Mouse (Mus musculus) testis, postnatal 14 days (tissue): ENCODE results near the gene Arhgap15.
A peak's percentile ranks its signal among the peaks of the same experiment; 100 is the strongest.

Source experiments
- DNase-seq: peaks from one replicate; pipeline ENCODE4 v3.0.0; 2021; ENCODE audit warnings: low spot score

Arhgap15 gene

DNA sequence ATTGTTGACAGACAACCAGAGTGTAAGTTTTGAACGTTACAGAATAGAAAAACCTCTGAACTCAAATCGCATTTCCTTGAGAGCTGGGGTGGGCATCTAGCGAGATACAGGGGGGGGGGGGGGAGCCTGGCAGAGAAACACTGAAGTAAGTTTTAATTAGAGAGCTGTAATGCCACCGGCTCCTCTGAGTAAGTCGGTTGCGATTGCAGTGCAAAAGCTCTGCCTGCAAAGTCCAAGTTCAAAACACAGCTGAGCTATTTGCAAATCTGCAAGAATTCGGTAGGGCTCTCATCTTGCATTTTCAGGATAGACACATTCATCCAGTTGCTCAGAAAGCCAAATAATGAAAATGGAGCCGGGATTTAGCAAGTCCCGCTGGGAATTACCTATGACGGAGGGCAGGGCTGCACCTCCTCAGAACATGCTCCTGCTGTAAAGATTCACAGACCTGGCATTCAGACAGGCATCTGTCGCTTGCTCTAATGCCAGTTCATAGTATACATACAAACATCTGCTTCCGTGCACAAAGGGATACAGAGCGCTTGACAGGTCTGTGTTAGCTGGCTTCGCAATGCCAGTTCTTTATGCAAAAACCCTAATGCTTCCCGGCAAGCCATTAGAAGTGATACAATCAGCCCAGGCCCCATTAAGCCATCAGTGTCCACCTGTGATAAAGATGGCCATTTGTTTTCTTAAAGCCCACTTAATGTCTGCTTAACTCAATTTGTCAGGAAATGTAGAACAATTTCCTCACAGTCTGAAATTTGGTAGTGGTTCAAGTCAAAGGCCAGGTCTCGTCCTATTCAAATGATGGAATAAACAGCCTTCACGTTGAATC lies 556.6 kb downstream of the Arhgap15 start:
- no peak for DNase-seq

DNA sequence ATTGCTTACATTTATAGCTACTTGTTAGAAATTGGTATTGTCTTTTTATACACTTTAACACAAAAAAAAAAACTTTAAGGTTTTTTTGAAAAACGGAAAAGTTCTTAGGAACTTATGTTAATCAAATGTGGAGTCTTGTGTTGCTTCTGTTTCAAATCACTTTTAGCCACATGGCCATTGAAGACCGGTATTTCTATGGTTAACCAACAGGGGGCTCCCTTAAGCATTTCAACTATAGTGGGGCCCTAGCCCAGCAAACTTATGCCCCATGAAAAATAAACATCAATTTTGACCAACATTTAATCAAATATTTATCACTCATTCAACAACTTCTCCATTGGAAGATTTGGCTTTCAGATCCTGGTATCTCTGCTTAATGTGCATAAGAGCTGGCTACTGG lies 557.5 kb downstream of the Arhgap15 start:
- no peak for DNase-seq

DNA sequence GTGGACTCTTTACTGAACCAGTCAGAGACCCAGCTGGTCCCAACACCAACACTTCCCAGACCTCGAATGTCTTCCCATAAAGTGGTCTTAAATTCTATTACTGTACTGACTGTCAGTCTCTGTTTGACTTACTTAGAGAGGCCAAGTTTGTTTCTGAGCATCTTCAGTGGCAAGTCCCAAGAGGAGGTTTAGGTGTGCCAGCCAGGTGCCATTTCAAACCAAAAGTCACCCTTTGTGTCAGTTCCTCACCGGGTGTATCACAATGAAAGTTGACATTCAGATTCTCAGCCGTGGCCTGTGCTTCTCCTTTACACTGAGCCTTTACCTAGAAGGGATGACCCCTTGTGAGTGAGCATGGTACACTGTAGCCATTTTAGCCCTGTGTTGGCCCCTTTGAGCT lies 560.5 kb downstream of the Arhgap15 start:
- no peak for DNase-seq

DNA sequence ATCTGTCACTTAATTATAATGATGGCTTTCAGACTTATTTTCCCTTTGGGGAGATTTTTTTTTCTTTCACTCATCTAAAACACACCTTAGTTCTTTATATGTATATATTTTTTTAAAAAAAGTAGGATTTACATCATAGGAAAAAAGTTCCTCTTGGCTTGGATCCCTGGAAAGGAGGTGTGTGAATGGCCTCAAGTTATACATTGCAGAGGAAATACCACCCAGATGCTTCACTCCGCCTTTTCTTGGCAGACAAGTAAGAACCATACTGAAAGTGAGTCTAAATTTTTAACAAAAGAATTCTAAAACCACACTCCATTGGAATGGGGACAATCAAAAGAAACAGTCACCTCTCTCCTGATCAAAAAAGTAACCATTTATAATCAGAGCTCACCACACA lies 560.9 kb downstream of the Arhgap15 start:
- no peak for DNase-seq

DNA sequence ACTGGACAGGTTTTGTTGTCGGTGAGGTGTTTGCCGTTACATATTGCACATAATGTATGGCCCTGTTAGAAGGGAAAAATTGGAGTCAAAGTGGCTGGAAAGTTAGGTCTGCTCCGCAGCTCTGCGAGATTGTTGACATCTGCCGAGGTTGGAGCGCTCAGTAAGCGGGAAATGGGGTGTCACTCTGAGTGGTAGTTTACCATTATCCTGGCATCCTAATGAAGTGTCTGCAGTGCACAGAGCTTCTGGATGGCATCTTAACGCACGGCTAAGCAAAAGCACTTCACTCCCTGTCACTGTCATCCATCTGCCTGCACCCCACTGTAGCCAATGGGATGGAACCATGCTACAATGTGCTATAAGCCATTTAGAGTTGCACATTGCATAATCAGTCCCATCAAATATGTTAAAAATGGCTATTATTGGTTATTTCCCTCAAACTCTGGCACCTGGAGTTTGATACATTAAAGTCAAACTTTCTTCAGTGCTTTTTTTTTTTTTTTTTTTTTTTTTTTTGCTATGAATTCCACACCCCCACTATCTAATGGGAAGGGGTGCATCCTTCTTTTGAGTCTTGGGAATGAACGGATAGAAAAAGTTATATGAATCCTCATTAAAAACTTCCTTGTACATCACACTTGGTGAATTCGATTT lies 561.6 kb downstream of the Arhgap15 start:
- no peak for DNase-seq

DNA sequence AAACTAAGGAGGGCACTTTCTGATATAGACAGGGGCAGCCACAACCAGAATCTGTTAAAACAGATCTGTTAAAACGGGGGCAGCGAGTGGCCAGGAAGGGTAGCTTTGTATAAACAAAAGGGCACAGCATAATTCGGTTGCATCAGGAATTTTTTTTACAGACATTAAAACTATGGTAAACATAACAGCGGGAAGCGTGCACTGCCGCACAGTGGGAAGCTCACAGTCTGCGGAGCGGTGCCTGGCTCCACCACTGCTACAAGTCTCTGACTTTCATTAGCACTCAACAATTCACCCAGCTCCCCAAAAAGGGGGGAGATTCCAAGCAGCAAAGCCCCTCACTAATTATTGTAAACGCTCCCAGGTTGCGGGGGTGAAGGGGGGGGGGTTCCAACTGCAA lies 562.6 kb downstream of the Arhgap15 start:
- DNase-seq: no peak

DNA sequence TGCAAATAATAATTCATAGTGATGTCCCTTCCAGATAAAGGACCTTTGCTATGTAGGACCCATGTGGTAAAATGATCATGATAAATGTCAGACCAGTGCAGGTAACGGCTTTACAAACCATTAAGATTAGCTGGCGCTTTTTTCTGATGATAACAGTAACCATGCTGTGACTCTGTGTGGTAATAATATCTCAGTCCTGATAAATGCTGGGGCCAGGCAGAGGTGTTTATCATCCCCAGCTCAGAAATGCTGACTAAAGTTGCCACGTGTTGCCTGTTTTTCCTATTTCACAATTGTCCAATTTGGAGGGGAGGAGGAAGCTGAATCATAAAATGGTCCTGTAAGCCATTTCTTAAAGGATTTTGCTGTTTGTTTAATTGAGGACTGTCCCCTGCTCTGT lies 564.9 kb downstream of the Arhgap15 start:
- DNase-seq: no peak

DNA sequence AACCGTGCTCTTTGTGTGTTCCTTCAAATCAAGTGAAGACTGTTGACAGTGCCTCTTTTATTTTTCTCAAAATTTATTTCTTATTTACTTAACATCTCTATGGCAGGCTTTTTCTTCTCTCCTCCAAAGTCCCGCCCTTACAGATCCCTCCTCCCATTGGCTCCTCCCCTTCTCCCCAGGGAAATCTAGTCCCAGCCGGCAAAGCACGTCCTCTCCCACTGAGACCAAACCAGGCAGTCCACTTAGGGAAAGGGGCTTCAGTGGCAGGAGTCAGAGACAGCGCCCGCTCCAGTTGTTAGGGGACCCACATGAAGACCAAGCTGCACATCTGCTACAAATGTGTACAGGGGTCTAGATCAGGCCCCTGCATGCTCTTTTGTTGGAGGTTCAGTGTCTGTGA lies 569.8 kb downstream of the Arhgap15 start:
- peak; percentile 21 for DNase-seq

DNA sequence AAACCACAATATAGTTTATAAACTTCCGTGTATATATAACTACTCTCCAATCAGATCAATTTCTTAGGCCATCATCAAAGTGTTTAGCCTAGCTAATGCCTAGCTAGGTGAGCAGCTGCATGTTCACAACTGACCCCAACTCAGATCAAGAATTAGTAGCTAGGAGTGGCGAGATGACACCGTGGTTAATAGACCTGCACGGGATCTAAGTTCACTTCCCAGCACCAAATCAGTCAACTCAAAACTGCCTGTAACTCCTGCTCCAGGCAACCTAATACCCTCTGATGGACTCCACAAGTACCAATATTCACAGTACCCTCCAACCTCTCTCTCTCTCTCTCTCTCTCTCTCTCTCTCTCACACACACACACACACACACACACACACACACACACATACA lies 570.9 kb downstream of the Arhgap15 start:
- no peak for DNase-seq

DNA sequence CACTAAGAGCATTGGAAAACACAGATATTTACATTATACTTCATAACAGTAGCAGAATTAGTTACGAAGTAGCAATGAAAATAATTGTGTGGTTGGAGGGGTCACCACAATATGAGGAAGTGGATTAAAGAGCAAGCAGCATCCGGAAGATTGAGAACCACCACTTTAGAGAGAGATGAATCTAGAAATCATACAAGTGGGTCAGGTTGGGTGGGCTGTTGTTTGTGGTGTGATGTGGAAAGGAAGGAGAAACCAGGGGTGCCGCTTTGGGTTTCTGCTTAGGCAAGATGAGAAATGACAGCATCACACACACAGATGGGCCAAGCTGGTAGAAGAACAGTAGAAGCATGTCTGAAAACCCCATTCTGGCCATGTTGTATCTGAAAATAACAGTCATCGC lies 575.2 kb downstream of the Arhgap15 start:
- DNase-seq: no peak

DNA sequence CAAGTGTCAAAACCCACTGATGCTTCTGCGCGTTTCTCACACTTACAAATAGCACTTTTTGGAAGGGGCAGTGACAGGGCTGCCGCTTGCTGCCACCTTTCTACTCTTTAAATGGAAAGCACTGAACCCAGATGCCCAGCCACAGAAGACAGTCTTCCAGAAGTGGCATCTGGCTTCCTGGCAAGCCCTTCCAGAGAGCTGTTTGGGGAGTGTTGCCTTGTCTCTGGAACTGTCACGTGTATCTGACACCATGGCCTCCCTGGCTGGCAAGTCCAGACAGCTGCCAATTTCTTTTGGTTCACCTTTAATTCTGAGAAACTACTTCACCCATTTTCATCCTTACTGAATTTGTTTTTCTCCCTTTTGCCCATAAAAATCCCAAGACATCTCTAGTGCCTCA lies 584.7 kb downstream of the Arhgap15 start:
- DNase-seq: no peak

DNA sequence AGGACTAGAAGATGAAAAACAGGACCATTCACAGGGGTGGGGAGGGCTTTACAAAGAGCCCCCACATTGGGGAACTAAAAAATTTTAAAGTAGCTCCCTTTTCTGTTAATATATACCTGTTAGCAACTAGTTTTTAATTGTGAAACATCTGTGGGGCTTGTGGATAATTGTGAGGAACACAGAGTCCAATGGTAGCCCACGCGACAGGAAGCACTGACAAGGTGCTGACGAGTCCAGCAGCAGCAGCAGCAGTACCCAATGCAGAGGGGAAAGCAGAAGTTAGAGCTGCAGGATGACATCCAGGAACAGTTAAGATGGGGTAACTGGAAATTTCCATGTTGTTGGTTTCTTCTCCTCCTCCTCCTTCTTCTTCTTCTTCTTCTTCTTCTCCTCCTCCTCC lies 585.4 kb downstream of the Arhgap15 start:
- no peak for DNase-seq

DNA sequence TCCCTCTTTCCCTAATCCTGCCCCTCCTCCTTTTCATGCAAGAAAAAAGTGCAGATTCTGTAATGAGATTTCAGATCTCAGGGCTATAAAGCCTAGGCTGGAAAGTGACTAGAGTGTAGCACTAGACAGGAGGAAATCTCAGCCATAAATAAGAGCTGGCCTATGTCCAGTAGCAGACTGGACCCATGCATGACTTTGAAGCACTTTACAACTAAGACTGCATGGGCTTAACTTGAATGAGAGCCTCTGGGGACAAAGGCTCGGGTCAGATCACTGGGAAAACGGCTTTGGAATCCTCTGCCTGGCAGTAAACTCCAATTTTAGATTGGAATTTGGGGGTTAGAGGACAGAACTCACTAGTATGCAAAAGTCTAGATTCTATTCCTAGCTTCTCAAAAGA lies 585.9 kb downstream of the Arhgap15 start:
- DNase-seq: no peak

DNA sequence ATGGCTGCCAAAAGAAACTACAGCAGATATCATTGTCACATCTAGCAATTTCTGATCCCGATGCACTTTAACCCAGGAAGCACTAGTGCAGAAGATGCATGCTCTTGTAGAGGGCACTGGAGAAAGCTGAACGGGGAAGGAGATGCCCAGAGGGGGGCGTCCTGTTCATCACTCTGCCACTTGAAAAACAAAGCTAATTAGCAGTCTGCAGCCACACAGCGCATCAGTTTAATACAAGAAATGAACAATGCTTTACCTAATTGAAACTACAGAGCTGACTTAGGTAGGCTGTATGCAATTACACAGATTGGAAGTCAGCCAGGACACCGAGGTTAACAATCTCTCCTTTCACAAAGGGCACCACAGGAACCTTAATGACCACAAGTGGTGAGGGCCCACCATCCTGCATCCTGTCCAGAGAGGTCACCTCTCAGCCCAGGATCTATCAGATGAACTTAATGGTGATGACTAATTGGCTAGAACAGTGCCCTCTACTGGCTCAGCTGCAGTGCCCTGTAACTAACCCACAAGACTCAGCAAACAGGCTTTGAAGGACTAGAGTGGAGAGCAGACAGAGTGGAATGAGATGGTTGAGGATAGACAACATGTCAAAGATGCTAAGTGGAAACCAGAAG lies 588.2 kb downstream of the Arhgap15 start:
- DNase-seq: no peak

DNA sequence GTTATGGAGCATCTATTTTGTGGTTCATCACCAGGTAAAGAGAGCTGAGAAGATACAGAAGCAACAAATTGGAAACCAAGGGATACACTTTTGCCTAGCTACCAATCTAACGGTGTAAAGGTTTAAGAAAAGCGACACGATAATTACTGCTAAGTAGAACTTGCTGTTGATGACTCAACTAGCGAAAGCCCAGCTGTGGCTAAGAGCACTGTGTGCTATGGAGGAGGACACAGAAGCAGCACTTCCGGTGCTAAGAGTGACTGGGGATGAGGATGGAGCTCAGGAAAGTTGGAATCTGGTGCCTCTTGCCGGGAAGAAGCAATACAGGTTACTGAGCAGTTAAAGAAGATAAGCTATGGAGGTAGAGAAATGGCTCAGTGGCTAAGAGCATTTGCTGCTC lies 589.8 kb downstream of the Arhgap15 start:
- DNase-seq: no peak

DNA sequence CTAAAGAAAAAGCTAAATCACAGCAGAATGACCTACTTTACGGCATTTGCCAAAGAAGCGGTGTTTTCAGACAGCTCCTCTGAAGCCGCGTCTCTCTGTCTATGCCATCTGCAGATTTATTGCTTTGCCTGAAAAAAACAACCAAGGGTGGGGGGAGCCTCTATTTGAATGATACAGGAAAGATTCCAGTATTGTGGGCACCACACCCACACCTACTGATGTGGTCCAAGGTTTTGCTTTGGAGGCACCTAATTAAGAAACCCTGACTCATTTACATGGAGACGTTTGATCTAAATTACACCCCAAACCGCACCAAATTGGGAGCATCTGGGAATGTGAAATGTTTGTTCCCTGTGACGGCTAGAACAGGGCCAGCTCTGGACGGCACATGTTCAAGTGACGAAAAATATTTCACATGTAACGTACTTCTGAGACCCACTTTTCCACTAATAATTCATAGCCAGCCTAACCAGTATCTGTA lies 592.5 kb downstream of the Arhgap15 start:
- DNase-seq: no peak

DNA sequence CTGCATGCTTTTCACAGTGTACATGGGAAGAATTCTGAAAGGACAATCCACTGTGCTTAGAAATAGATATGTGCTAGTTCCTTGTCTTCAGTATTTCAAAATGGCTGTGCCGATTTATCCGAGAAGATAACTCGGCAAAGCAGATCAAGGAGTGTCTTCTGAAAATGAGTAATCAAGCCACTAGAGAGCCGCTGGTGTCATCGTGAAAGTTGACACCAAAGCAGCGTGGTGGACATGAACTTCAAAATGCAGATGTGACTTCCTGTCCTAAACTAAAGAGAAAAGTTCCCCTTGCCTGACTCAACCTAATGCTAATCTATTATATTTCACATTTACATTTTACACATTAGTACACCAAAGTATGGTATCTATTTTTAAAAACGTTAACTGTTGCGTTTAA lies 596.2 kb downstream of the Arhgap15 start:
- DNase-seq: no peak

DNA sequence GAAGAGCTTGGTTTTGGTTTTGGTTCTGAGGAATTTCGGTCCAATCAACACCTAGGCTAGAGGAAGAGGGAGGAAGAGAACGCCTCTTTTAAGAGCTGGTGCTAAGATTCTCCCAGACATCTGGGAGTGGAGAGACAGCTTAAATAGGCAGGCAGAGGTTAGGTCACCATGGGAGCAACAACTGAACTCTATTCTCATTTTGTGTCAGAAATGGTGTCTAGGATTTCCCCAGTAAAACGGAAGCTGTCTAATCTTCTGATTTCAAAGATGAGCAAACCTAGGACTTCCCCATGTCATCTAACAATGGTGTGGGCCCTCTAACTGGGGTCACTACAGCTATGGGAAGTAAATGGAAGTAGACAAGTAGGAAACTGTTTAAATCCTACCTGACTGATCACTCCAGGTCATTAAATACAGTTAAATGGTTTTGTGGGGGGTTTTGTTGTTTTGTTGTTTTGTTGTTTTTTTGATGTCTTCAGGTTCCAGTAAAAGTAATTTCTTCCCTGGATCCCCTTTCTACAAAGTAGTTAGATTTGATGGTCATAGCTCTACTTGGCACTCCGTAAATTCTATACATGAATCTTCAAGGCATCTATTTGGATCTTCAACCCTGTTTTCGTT lies 596.8 kb downstream of the Arhgap15 start:
- no peak for DNase-seq

DNA sequence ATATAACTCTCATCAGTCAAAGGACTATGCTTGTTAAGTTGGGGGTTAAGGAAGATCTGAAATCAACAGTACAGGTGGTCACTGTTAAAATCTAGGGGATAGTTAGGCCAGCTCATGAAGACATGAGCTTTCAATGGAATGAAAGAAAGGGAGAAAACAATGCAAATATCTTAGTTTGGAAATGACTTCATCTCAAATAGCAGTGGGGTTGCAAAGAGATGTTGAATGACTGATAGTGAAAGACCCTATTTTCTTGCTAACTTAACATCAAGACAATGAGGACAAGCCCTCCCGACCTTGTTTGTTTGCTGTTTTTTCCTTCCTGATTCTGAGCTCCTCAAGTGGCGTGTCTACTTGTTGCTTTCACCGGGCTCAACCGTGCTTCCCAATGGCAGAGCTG lies 597.6 kb downstream of the Arhgap15 start:
- DNase-seq: no peak

DNA sequence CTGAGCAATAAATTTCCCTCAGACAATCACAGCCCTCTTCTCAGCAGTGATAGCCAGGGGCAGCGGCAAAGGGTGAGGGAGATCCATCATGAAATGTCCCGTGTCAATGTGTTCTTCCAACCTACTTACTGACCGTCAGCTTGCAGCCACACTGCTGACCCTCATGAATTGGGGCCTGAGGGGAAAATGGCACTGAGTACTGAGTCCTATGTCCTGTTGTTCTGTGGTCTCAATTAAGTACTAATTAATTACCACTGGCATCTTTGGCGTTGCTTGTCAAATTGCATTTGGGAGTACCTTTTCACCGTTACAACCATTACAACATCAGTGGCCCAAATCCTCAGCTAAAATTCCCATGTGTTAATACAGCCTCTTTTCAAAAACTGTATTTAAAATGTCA lies 599.2 kb downstream of the Arhgap15 start:
- DNase-seq: no peak

DNA sequence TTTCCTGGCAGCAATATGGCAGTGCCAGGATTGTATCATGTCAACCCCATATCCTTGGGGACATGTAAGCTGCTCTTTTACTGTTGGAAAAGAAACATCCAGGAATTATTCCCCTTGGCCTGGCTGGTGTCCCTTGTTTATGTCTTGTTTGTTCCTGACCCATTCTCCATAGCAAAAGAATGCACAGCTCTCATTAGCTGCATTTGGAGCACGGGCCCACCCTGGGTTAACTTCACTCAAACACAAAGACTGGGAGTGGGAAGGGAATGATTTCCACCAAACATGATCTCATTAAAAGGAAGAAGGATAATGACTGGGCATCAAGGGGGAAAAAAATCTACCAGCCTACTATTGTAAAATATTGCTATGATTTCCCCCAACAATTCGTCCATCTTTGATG lies 600.5 kb downstream of the Arhgap15 start:
- DNase-seq: no peak

DNA sequence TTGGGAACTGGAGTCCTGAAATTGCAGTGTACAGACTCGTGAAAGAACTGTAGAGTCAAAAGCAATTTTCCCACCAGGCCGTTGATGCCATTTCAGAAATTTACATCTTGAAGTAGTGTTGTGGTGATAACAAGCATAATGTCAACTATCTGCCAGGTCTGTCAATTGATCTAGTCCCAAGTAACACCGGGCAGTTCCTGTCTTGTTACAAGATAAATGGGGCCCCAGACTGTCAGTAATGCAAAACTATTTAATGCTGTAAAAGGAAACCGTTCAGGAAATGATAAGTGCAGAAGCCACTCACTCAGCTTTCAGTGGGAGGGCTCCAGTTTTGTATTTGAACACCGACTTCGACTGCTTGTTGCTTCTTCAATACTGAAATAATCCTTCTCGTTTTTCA lies 604.3 kb downstream of the Arhgap15 start:
- DNase-seq: no peak

DNA sequence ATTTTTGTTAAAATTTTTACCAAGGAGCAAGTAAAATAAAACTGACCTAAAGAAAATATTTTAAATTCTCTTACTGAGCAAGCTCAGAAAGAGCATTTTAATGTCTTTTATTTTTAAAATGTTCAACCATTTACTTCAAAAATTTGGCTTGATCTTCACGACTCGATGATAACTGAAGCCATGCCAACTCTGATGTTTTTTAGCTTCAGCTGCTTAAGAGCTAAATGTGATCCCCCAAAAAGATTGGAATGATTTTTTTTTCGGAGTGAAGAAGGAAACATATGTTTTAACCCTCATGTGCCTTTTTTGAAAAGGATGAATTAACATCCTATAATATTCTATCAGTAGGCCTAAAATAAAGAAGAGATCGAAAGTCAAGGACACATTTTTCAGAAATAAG lies 605.0 kb downstream of the Arhgap15 start:
- DNase-seq: no peak
